ENCODE assay signal across 1 mouse cellular context in genomic region chr10:53629247-53629917, GRCm38 (mm10).
TF ChIP-seq lines count a peak whose summit lies in the region.

No protein-coding gene starts in this region.

TF ChIP-seq in CH12.LX, 34 proteins besides CTCF, POLR2A, EP300 and RAD21 (continued from another document):
- TF ChIP-seq JUND (conservative IDR thresholded peaks at IDR 0.05; ENCODE audit: low read depth, low read length) (no peak), MXI1 (IDR thresholded peaks at IDR 0.05; ENCODE audit: low read depth, low read length) (peak; percentile 38), ETS1 (conservative IDR thresholded peaks at IDR 0.05; ENCODE audit: low read depth, low read length) (no peak), E2F4 (IDR thresholded peaks at IDR 0.05; ENCODE audit: insufficient replicate concordance, low read depth, low read length) (peak; percentile 93; the same call in 1 of the 2 replicates), ZNF384 (IDR thresholded peaks at IDR 0.05; ENCODE audit: low read depth, low read length) (peak; percentile 37; the same call in 1 of the 2 replicates), KAT2A (IDR thresholded peaks at IDR 0.05; ENCODE audit: insufficient replicate concordance, low read length) (0 out of 2 replicates have a peak, but pooled peaks have one; percentile 44), PAX5 (IDR thresholded peaks at IDR 0.05; ENCODE audit: low read length) (no peak), MYC (IDR thresholded peaks at IDR 0.05; ENCODE audit: low read depth, low read length) (no peak), NELFE (IDR thresholded peaks at IDR 0.05; ENCODE audit: low read depth, low read length) (peak; percentile 91), MEF2A (IDR thresholded peaks at IDR 0.05; ENCODE audit: borderline replicate concordance, low read depth, low read length) (peak; percentile 60; the same call in 1 of the 2 replicates), NRF1 (IDR thresholded peaks at IDR 0.05; ENCODE audit: low read depth, low read length) (peak; percentile 34; the same call in 1 of the 2 replicates), MAZ (IDR thresholded peaks at IDR 0.05; ENCODE audit: low read depth, low read length) (peak; percentile 70; the same call in 1 of the 2 replicates), CHD2 (IDR thresholded peaks at IDR 0.05; ENCODE audit: low read length) (no peak), ZKSCAN1 (IDR thresholded peaks at IDR 0.05; ENCODE audit: borderline replicate concordance, low read depth, low read length) (no peak)
